Mouse (Mus musculus): ENCODE results near the gene Tgfbr3.

DNA sequence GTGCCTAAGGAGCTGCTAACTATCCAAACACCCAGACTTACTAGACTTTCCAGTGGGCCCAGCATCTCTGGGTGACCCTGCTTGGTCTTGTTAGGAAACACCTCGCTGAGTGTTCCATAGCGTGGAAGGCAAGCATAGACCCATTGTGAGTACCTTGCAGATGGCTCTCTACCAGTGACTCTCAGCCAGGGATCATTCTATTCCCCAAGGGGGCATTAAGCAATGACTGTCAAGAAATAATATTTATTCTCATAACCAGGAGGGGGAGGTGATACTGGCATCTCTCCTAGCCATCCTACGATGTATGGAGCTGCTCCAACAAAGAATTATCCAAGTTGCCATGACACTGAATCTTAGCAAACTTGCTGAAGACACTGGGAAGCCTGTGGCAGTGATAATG is 133.3 kb downstream of the Tgfbr3 start:
- TF ChIP-seq EP300 (IDR thresholded peaks at IDR 0.05) (no peak), CTCF (IDR thresholded peaks at IDR 0.05) (no peak)
